Mouse (Mus musculus): Measurements from ENCODE around the gene Qtrt2.

The Qtrt2 gene

DNA sequence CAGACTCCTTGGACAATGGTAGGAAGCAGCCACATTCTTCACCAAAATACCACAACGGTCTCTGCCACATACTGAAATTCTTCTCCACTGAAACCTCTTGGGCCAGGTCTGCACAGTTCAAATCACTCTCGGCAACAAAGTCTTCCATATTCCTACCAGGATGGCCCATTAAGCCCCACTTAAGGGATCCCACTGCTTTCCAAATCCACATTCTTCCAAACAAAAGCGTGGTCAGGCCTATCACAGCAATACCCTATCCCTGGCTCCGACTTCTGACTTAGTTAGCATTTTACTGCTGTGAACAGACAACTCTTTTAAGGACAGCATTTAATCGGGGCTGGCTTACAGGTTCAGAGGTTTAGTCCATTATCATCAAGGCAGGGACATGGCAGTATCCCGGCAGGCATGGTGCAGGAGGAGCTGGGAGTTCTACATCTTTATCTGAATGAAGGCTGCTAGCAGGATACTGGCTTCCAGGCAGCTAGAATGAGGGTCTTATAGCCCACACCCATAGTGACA, at the start of gene Qtrt2:
Gene Qtrt2, minus strand, starts transcription at position 469 of the 519 bp plus-strand sequence.
- DNase-seq = no peak

DNA sequence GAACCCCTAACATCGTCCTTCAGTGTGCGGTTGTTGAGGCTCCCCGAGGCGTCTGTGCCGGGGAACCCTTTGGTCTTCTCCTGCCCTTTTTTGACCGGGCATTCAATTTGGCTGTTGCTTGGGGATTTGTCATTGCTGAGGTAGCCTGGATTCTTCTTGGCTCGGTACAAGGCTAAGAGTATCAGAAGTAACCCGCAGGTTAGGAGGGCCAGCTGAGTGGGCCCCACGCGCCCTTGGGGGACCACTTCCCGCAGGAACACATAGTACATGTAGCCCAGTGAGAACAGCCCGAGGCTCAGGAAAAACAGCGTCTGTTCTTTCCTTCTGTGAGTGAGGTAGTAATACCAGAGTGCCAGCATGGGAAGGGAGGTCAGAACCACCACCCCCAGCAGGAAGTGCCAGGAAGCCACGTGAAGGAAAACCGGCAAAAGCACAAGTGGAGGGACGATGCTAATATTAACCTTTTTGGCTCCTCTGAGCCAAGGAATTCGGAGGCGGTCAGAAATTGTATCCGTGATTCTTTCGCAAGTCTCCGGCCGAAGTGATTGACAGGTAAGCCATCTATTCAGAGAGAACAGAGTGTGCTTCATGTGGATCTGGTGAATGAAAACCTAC, 47.1 kb upstream of the Qtrt2 start:
- no peak for DNase-seq

GRCm38 (mm10) chr16:43973147-43973546, 46.5 kb upstream of the Qtrt2 start:
- no peak for DNase-seq

- no peak for DNase-seq
These were observed 45.8 kb upstream of the Qtrt2 start for GRCm38 (mm10) chr16:43972391-43972790.

DNA sequence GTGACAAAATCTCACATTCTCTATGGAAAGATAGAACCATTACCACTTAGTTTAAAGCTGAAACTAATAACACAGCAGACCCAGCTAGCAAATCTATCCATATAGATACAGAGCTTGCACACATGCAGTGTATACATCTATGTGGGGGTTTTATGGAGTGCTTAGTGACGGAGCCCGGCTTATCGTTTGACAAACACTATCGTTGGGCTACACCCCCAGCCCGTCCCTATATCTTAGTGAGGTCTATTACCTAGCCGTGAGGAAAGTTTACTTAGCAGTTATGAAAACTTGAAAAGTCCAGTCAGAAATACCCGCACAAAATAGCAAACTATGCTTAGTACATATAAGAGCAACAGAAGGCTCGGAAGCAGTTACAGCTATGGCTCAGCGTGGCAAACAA, 45.1 kb upstream of the Qtrt2 start:
- DNase-seq = no peak

- no peak for DNase-seq
These were observed 44.6 kb upstream of the Qtrt2 start for GRCm38 (mm10) chr16:43971189-43971588.

- DNase-seq = no peak
These were observed 43.8 kb upstream of the Qtrt2 start for GRCm38 (mm10) chr16:43970426-43970825.

DNA sequence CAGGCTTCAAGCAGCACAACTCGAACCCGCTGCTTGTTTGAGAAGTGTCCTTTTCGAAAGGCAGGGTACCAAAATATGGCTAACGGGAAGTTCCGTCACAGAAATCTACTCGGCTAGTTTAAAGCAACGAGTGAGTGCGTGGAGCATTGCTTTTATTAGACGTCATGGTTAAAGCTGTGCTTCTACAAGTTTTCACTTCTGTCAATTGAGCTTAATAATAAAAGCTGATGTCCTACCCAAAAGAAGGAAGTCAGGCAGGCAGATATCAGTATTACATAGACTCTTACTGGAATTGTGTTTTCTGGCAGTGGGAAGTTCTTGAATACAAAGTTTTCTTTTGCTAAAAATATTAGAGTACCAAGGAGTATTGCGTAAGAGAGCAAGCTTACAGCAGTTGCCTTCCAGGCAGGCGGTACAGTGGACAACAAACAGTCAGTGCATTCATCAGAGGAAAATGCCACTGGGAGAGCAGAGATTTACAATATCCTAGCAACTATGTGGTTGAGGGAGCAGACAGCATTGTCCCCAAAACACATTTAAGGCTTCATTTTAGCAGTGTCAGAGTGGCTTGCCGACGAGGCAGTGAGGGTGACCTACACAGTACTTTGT, 39.3 kb upstream of the Qtrt2 start:
- DNase-seq = no peak

DNA sequence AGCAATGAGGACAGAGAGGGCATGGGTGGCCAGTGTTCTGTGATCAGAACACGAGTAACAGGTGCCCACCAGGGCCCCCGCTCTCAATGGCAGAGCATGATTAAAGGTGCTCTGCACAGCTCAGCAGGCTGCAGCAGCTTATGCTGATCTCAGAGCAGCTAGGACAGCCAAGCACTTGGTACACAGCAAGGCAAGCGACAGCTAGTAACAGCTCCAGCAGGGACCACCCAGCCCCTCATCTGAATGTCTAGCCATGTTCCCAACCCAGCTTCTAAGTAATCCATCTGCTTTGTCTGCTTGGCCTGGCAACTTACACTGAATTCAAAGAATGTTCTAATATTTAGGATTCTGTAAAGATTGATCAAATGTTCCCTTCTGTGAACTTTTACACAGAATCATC, 37.2 kb upstream of the Qtrt2 start:
- DNase-seq = no peak

DNA sequence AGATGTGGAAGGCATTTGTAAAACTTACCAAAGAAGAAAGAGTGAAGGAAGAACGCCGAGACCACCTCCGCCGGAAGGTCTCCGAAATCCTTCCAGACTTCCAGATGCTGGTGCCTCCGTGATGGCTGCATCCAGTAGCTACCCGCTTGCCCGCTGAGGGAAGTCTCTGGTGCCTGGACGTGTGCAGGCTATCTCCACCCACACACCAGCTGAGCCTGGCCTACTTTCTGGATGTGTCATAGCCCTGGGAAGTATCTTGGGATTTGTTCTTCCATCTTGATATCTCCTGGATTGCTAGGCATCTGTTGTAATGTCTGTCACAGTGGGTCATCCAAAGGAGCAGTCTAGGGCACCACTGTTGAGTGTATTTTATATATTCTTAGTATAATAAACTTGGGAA, 36.7 kb upstream of the Qtrt2 start:
- no peak for DNase-seq

GRCm38 (mm10) chr16:43958038-43958437, 31.4 kb upstream of the Qtrt2 start:
- no peak for DNase-seq

DNA sequence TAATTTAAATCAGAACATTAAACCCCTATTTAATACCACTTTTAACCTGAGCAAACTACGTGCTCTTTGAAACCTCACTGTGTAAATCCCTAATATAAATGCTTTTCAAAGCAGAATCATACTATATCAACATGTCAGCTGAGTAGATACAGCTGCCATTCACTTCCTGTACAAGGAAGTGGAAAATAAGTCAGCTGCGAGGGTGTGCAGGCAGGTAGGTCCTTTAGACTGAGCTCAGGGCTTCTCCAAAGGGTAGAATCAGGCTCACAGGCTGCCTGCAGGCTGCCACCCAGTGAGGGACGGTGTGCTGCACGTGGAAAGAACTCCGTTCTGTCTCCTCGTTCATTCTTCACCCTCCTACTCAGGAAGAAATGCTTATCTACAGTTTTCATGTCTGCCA, 28.3 kb upstream of the Qtrt2 start:
- DNase-seq = no peak

DNA sequence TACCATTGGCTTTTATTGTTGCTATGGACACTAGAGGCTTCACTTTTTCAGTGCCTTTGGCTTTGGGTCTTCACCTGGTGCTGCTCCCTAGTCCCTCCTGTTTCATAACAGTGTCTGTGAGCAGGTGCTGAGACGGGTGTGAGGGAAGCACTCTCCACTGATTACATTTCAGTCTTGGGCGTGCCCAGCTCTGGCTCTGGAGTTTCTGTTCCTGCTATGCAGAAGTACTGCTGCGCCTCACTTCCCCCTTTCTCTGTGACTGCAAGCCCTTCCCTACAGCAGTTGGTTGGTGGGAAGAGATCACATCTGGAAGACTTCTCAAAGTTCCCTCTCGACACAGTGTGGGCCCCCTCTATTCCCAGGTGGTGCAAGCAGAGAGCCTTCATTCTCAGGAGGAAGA, 25.0 kb upstream of the Qtrt2 start:
- DNase-seq = no peak

DNA sequence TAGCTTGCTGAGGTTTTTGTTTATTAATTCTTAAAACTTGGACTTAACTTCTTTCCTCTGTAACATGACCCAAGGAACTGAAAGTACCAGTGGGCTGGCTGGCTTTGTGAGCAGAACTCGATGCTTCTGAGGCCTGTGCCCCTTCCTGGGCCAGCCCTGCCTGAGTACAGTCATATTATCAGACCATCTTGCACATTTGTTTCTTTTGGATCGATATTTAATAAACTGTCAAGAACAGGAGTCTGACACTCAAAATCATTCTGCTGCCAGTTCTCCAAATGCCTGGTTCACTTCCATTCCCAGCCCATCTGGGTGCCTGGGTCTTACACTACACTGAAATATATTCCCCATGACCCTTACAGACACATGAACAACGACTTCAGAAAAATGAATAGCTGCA, 19.3 kb upstream of the Qtrt2 start:
- no peak for DNase-seq

GRCm38 (mm10) chr16:43945351-43945750, 18.7 kb upstream of the Qtrt2 start:
- no peak for DNase-seq

DNA sequence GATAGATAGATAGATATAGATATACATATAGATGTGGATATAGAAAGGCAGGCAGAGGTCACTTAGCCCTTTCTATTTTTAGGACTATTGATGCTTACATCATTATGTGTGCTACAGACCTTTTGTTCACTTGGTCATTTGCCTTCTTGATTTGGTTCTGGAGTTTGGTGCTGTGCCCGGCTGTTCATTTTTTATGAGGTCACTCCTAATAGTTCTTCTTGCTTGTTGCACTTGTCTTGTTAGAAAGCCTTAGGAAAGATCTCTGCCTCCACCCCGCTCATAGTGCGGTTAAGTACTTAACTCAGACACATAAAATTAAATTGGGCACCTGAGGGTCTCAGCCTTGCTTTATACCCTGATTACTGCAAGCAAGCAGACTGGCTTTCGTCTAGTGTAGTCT, 14.2 kb upstream of the Qtrt2 start:
- no peak for DNase-seq

- DNase-seq = no peak
These were observed 9.3 kb upstream of the Qtrt2 start for GRCm38 (mm10) chr16:43935892-43936291.

DNA sequence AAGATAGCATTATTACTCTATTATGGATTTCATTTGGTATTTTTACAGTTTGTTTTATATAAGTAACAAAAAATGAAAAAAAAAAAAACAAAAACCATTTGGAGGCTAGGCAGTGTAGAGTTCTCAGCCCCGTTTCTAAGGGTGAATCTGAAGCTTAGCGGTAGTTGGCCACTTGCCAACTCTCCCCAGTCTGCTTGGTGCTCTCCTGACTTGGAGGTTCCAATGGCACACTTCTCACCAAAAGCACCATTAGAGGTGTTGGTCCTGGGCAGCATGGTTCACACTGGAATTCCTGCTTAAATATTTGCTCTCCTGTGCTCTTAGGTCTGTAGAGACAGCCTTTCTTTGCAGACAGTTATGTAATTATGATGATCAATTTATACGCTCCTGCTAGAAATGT, 8.8 kb upstream of the Qtrt2 start:
- no peak for DNase-seq

GRCm38 (mm10) chr16:43934856-43935255, 8.2 kb upstream of the Qtrt2 start:
- no peak for DNase-seq

DNA sequence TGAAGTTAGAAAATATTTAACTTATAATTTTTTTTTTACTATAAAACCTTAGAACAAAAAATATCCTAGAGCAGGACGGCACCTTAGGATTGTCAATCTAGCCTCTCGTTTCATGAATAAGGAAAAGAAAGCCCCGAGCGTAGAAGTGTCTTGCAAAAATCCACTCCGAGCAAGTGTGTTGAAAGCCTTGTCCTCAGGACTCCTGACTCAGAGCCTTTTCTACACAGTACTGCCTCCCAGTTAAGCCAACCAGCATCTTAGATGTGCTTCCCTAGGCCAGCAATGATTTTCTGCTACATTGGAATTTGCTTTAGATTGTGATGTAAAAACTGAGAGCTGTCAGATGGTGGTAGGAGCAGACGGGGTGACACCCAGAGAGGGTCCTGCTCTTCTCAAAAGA, 6.4 kb upstream of the Qtrt2 start:
- DNase-seq = no peak

GRCm38 (mm10) chr16:43932319-43932718, 5.7 kb upstream of the Qtrt2 start:
- DNase-seq = no peak

DNA sequence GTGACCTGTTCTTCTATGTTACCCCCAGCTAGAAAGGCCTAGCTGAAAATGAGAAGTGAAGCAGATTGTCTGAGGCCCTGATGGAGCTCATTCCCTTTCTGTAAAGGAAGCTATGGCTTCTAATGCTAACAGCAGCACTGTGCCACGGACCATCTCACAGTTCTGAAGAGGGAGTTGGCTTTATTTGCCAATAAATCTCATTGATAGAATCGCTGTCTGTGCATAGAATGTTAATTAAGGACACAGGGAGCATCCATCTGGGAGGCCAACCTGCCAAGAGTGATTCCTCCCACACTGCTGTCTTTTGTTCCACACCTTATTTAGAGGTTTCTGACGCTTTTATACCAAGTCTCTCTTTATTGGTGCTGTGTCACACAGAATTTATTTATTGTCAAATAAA, 4.9 kb upstream of the Qtrt2 start:
- DNase-seq = no peak

- no peak for DNase-seq
These were observed 4.0 kb upstream of the Qtrt2 start for GRCm38 (mm10) chr16:43930577-43930976.

DNA sequence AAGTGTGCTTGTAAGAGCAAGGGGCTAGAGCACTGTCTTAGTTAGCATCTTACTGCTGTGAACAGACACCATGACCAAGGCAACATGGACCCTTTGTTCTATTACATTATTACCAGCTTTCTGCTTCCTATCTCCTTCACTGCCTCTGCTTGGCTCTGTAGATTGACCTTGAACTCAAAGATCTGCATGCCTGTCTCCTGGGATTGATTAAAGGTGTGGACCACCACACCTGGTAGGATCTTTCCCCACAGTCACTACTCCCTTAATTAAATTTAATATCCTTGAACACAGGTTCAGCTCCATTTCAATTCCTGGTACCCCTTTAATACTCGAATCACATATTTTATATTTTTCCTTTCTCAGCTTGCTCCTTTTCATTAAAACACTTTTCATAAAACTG, 763 bp downstream of the Qtrt2 start:
- no peak for DNase-seq

- DNase-seq = no peak
These were observed 1.5 kb downstream of the Qtrt2 start for GRCm38 (mm10) chr16:43925001-43925558.
